Mouse (Mus musculus): ENCODE measurements at regions not wholly inside any gene's neighbourhood (a gene's known extent, or its start where the extent isn't known, plus 50 kb on each side); places are given as distances from the start of the nearest gene placed in this dataset.

- Histone ChIP-seq H3K9ac (replicated peaks; ENCODE audit: low read length, poor library complexity, severe bottlenecking) (no peak overlapping the region), H3K36me3 (ENCODE audit: insufficient read depth, low read length) (no peaks in the 10 kb centered on the region), H3K27ac (ENCODE audit: low read depth, low read length) (no peak overlapping the region), H3K9me3 (ENCODE audit: low read length) (no peaks in the 10 kb centered on the region), H3K27me3 (ENCODE audit: insufficient read depth, low read length) (no peaks in the 10 kb centered on the region), H3K4me1 (ENCODE audit: insufficient read depth, low read length) (peaks cover 6% of the 10 kb centered on the region; the same call in 1 of the 2 replicates), H3K4me3 (ENCODE audit: low read depth, low read length) (no peak overlapping the region), H3K4me2 (ENCODE audit: low read depth, low read length, poor library complexity, severe bottlenecking) (no peak overlapping the region)
- DNase-seq (ENCODE audit: low spot score) (no peak), ATAC-seq (ENCODE audit: low FRiP score) (no peak)
- WGBS, result 92% methylated on average over 2 of the region's 2 CpGs
- TF ChIP-seq CTCF (IDR thresholded peaks at IDR 0.05), result no peak
These were observed 174.3 kb downstream of the Plk2 start for GRCm38 (mm10) chr13:110569180-110569512.

- Histone ChIP-seq H3K4me2 (ENCODE audit: low read depth, low read length, poor library complexity, severe bottlenecking) (no peak overlapping the region), H3K9ac (replicated peaks; ENCODE audit: low read length, poor library complexity, severe bottlenecking) (no peak overlapping the region), H3K4me1 (ENCODE audit: insufficient read depth, low read length) (peaks cover 6% of the 10 kb centered on the region; the same call in 1 of the 2 replicates), H3K9me3 (ENCODE audit: low read length) (no peaks in the 10 kb centered on the region), H3K4me3 (ENCODE audit: low read depth, low read length) (no peak overlapping the region), H3K27ac (ENCODE audit: low read depth, low read length) (no peak overlapping the region), H3K27me3 (ENCODE audit: insufficient read depth, low read length) (no peaks in the 10 kb centered on the region), H3K36me3 (ENCODE audit: insufficient read depth, low read length) (no peaks in the 10 kb centered on the region)
- ATAC-seq (ENCODE audit: low FRiP score), result no peak
- DNase-seq (ENCODE audit: low spot score), result no peak
- no peak for TF ChIP-seq CTCF (IDR thresholded peaks at IDR 0.05)
These were observed 175.5 kb downstream of the Plk2 start for GRCm38 (mm10) chr13:110570386-110570785.

- Histone ChIP-seq H3K9me3 (ENCODE audit: low read length) (no peaks in the 10 kb centered on the region), H3K4me1 (ENCODE audit: insufficient read depth, low read length) (peaks cover 6% of the 10 kb centered on the region; the same call in 1 of the 2 replicates), H3K4me2 (ENCODE audit: low read depth, low read length, poor library complexity, severe bottlenecking) (no peak overlapping the region), H3K9ac (replicated peaks; ENCODE audit: low read length, poor library complexity, severe bottlenecking) (no peak overlapping the region), H3K36me3 (ENCODE audit: insufficient read depth, low read length) (no peaks in the 10 kb centered on the region), H3K27ac (ENCODE audit: low read depth, low read length) (peak overlapping the region; percentile 62), H3K4me3 (ENCODE audit: low read depth, low read length) (no peak overlapping the region), H3K27me3 (ENCODE audit: insufficient read depth, low read length) (no peaks in the 10 kb centered on the region)
- 23% methylated on average over 7 of the region's 7 CpGs for WGBS
- ATAC-seq (ENCODE audit: low FRiP score) (peak; percentile 76), DNase-seq (ENCODE audit: low spot score) (peak; percentile 39)
- no peak for TF ChIP-seq CTCF (IDR thresholded peaks at IDR 0.05)
These were observed 178.7 kb downstream of the Plk2 start for GRCm38 (mm10) chr13:110573360-110574065.

- Histone ChIP-seq H3K9ac (replicated peaks; ENCODE audit: low read length, poor library complexity, severe bottlenecking) (no peak overlapping the region), H3K4me3 (ENCODE audit: low read depth, low read length) (no peak overlapping the region), H3K4me2 (ENCODE audit: low read depth, low read length, poor library complexity, severe bottlenecking) (no peak overlapping the region), H3K27me3 (ENCODE audit: insufficient read depth, low read length) (no peaks in the 10 kb centered on the region), H3K36me3 (ENCODE audit: insufficient read depth, low read length) (no peaks in the 10 kb centered on the region), H3K4me1 (ENCODE audit: insufficient read depth, low read length) (peaks cover 6% of the 10 kb centered on the region; the same call in 1 of the 2 replicates), H3K9me3 (ENCODE audit: low read length) (no peaks in the 10 kb centered on the region), H3K27ac (ENCODE audit: low read depth, low read length) (peak overlapping the region; percentile 62; the same call in 1 of the 2 replicates)
- TF ChIP-seq CTCF (IDR thresholded peaks at IDR 0.05), result no peak
- 44% methylated on average over 6 of the region's 6 CpGs for whole genome bisulfite sequencing
- DNase-seq (ENCODE audit: low spot score) (peak; percentile 39), ATAC-seq (ENCODE audit: low FRiP score) (no peak; the same call in 1 of the 2 replicates)
These were observed 180.1 kb downstream of the Plk2 start for GRCm38 (mm10) chr13:110574764-110575471.

- Histone ChIP-seq H3K27ac (ENCODE audit: low read depth, low read length) (no peak overlapping the region), H3K9ac (replicated peaks; ENCODE audit: low read length, poor library complexity, severe bottlenecking) (no peak overlapping the region), H3K9me3 (ENCODE audit: low read length) (no peaks in the 10 kb centered on the region), H3K4me3 (ENCODE audit: low read depth, low read length) (no peak overlapping the region), H3K4me2 (ENCODE audit: low read depth, low read length, poor library complexity, severe bottlenecking) (no peak overlapping the region), H3K36me3 (ENCODE audit: insufficient read depth, low read length) (no peaks in the 10 kb centered on the region), H3K4me1 (ENCODE audit: insufficient read depth, low read length) (peaks cover 6% of the 10 kb centered on the region; the same call in 1 of the 2 replicates), H3K27me3 (ENCODE audit: insufficient read depth, low read length) (no peaks in the 10 kb centered on the region)
- DNase-seq (ENCODE audit: low spot score) (no peak), ATAC-seq (ENCODE audit: low FRiP score) (no peak)
- 73% methylated on average over 7 of the region's 7 CpGs for WGBS
- TF ChIP-seq CTCF (IDR thresholded peaks at IDR 0.05), result no peak
These were observed 183.3 kb downstream of the Plk2 start for GRCm38 (mm10) chr13:110578159-110578558.

GRCm38 (mm10) chr13:110580166-110580565 is 185.3 kb downstream of the Plk2 start:
- 76% methylated on average over 4 of the region's 4 CpGs for WGBS
- H3K27me3 ChIP-seq (ENCODE audit: insufficient read depth, low read length), result no peaks in the 10 kb centered on the region
- H3K36me3 ChIP-seq (ENCODE audit: insufficient read depth, low read length), result no peaks in the 10 kb centered on the region
- H3K4me3 ChIP-seq (ENCODE audit: low read depth, low read length), result no peak overlapping the region
- no peak overlapping the region for H3K27ac ChIP-seq (ENCODE audit: low read depth, low read length)
- DNase-seq (ENCODE audit: low spot score) (no peak), ATAC-seq (ENCODE audit: low FRiP score) (no peak)
- no peaks in the 10 kb centered on the region for H3K9me3 ChIP-seq (ENCODE audit: low read length)
- no peak overlapping the region for H3K4me2 ChIP-seq (ENCODE audit: low read depth, low read length, poor library complexity, severe bottlenecking)
- H3K9ac ChIP-seq (replicated peaks; ENCODE audit: low read length, poor library complexity, severe bottlenecking), result no peak overlapping the region
- no peaks in the 10 kb centered on the region for H3K4me1 ChIP-seq (ENCODE audit: insufficient read depth, low read length)
- TF ChIP-seq CTCF (IDR thresholded peaks at IDR 0.05), result no peak
